Mouse (Mus musculus) liver, postnatal 0 days (tissue): ENCODE data around the gene Timp3. TPM values are rescaled to one million over a fixed set of nuclear protein-coding genes. Genes with fewer than 3 reads are reported as not detected.

ENCODE experiments used
- ATAC-seq: fragments of 200-750 bp; cut with Nextera tagmentation; 2 replicates; pipeline ENCODE4 v1.8.0; 2017; ENCODE audit warnings: mild to moderate bottlenecking, moderate library complexity
- DNase-seq: peaks from one replicate; pipeline ENCODE4 v3.0.0-alpha.2; 2016
- H3K27ac ChIP-seq: fragments of 300-500 bp; sonication (generic); 2 replicates; pipeline ENCODE4 v1.5.1; 2014; ENCODE audit warnings: antibody characterized with exemption, moderate library complexity, mild to moderate bottlenecking, low read depth
- H3K27me3 ChIP-seq: fragments of 300-500 bp; sonication (generic); 2 replicates; pipeline ENCODE4 v1.6.1; 2014; ENCODE audit warnings: low read length, control low read depth, mixed read lengths; ENCODE audit not compliant: insufficient read depth
- H3K36me3 ChIP-seq: fragments of 300-500 bp; sonication (generic); replicated peaks from 2 replicates; pipeline ENCODE4 v1.6.1; 2014; ENCODE audit warnings: mild to moderate bottlenecking, control low read depth, low read length, moderate library complexity, mixed read lengths; ENCODE audit not compliant: insufficient read depth
- H3K4me1 ChIP-seq: fragments of 300-500 bp; sonication (generic); 2 replicates; pipeline ENCODE4 v1.6.1; 2014; ENCODE audit warnings: antibody characterized with exemption, mild to moderate bottlenecking, control low read depth; ENCODE audit not compliant: insufficient read depth
- H3K4me2 ChIP-seq: fragments of 300-500 bp; sonication (generic); 2 replicates; pipeline ENCODE4 v1.6.1; 2014; ENCODE audit warnings: low read depth, mild to moderate bottlenecking, low read length, moderate library complexity, mixed read lengths
- H3K4me3 ChIP-seq: fragments of 300-500 bp; sonication (generic); 2 replicates; pipeline ENCODE4 v1.5.1; 2014; ENCODE audit warnings: low read depth, low read length
- H3K9ac ChIP-seq: fragments of 300-500 bp; sonication (generic); replicated peaks from 2 replicates; pipeline ENCODE4 v1.6.1; 2014; ENCODE audit warnings: mild to moderate bottlenecking, moderate library complexity
- H3K9me3 ChIP-seq: fragments of 300-500 bp; sonication (generic); 2 replicates; pipeline ENCODE4 v1.6.1; 2016; ENCODE audit warnings: mild to moderate bottlenecking, control low read depth, low read length, mixed read lengths
- CTCF ChIP-seq: sonication (generic); IDR thresholded peaks from 2 replicates; pipeline ENCODE4 v1.5.1; 2016; ENCODE audit warnings: antibody characterized with exemption, low read depth
- EP300 ChIP-seq: IDR thresholded peaks from 2 replicates; pipeline ENCODE4 v1.6.1; 2016; ENCODE audit warnings: antibody characterized with exemption, low read depth, mild to moderate bottlenecking
- WGBS: fragments of 180-500 bp; shearing (Covaris S2); extraction: QIAGEN DNeasy Blood & Tissue Kit; methylation state at CpG from one replicate; pipeline ENCODE4 v1.1.7; 2014; ENCODE audit not compliant: insufficient replicate concordance; 5-methylcytosine and 5-hydroxymethylcytosine counted together
- polyA plus RNA-seq: library from polyadenylated mRNA; unstranded; fragments of >200 nt; fragmentation: Nextera tagmentation; extraction: Ambion mirVana; gene quantifications from 2 replicates; pipeline ENCODE4 v1.2.1, GENCODE M21; 2015

Timp3 gene
- polyA plus RNA-seq, 1 experiment from 2014 or later, result 7.9 TPM

- WGBS, result 75% methylated on average over 9 of the region's 9 CpGs
- no peak overlapping the region for H3K27ac ChIP-seq
- H3K4me3 ChIP-seq, result no peak overlapping the region
- H3K4me2 ChIP-seq, result no peak overlapping the region
- H3K9ac ChIP-seq, result no peak overlapping the region
- no peak for DNase-seq
- no peaks in the 10 kb centered on the region for H3K36me3 ChIP-seq
- no peaks in the 10 kb centered on the region for H3K27me3 ChIP-seq
- H3K9me3 ChIP-seq, result no peaks in the 10 kb centered on the region
- no peak for ATAC-seq
- no peak for TF ChIP-seq EP300
- TF ChIP-seq CTCF, result no peak
- no peaks in the 10 kb centered on the region for H3K4me1 ChIP-seq
These were observed 35.6 kb upstream of the Timp3 start for GRCm38 (mm10) chr10:86264618-86265017.

DNA sequence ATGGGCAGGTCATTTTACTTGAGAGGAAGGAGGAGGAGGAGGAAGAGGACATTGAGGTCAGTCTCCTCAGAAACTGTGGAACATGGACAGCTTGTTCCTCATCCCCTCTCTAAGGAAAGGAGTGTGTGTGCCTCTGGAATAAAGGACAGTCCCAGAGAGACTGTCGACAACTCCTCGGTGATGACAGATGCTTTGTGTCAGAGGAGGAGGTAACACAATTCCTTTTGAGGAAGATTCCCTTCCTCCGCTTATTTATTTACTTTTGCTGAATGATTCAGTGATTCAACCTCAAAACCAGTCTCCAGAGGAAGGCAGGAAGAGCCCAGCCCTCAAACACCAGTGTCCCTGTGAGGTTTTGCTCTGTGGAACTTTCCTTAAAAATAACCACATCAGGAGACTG, 29.9 kb upstream of the Timp3 start:
- Histone ChIP-seq H3K4me3 (no peak overlapping the region), H3K4me1 (no peaks in the 10 kb centered on the region), H3K27me3 (no peaks in the 10 kb centered on the region), H3K27ac (no peak overlapping the region), H3K9me3 (no peaks in the 10 kb centered on the region), H3K36me3 (no peaks in the 10 kb centered on the region), H3K4me2 (no peak overlapping the region), H3K9ac (no peak overlapping the region)
- no peak for TF ChIP-seq CTCF
- TF ChIP-seq EP300, result no peak
- ATAC-seq, result no peak
- no peak for DNase-seq
- 53% methylated on average over 3 of the region's 3 CpGs for WGBS

GRCm38 (mm10) chr10:86272826-86273225, 27.3 kb upstream of the Timp3 start:
- no peak for TF ChIP-seq EP300
- TF ChIP-seq CTCF, result no peak

GRCm38 (mm10) chr10:86273410-86274191, 26.6 kb upstream of the Timp3 start:
- peak; percentile 20 for DNase-seq
- peak; percentile 69; the same call in 1 of the 2 replicates for TF ChIP-seq EP300
- TF ChIP-seq CTCF, result no peak
- H3K4me2 ChIP-seq, result no peak overlapping the region
- no peaks in the 10 kb centered on the region for H3K36me3 ChIP-seq
- H3K4me3 ChIP-seq, result no peak overlapping the region
- ATAC-seq, result peak; percentile 66
- H3K9me3 ChIP-seq, result no peaks in the 10 kb centered on the region
- H3K4me1 ChIP-seq, result no peaks in the 10 kb centered on the region
- 33% methylated on average over 19 of the region's 19 CpGs for WGBS
- H3K9ac ChIP-seq, result no peak overlapping the region
- no peaks in the 10 kb centered on the region for H3K27me3 ChIP-seq
- peak overlapping the region; percentile 40; the same call in 1 of the 2 replicates for H3K27ac ChIP-seq

More at GRCm38 (mm10) chr10:86272826-86273225, 27.3 kb upstream of the Timp3 start:
- no peak for DNase-seq
- Histone ChIP-seq H3K4me2 (no peak overlapping the region), H3K27me3 (no peaks in the 10 kb centered on the region), H3K36me3 (no peaks in the 10 kb centered on the region), H3K9me3 (no peaks in the 10 kb centered on the region), H3K4me3 (no peak overlapping the region), H3K27ac (no peak overlapping the region), H3K9ac (no peak overlapping the region), H3K4me1 (no peaks in the 10 kb centered on the region)
- ATAC-seq, result no peak
- 82% methylated on average over 3 of the region's 3 CpGs for WGBS

- no peak overlapping the region for H3K4me3 ChIP-seq
- no peaks in the 10 kb centered on the region for H3K4me1 ChIP-seq
- DNase-seq (no peak), ATAC-seq (no peak)
- H3K4me2 ChIP-seq, result no peak overlapping the region
- H3K9ac ChIP-seq, result no peak overlapping the region
- no peak overlapping the region for H3K27ac ChIP-seq
- no peaks in the 10 kb centered on the region for H3K36me3 ChIP-seq
- no peaks in the 10 kb centered on the region for H3K9me3 ChIP-seq
- no peaks in the 10 kb centered on the region for H3K27me3 ChIP-seq
- WGBS, result 77% methylated on average over 5 of the region's 5 CpGs
- TF ChIP-seq EP300 (no peak), CTCF (no peak)
These were observed 24.6 kb upstream of the Timp3 start for GRCm38 (mm10) chr10:86275585-86275984.

DNA sequence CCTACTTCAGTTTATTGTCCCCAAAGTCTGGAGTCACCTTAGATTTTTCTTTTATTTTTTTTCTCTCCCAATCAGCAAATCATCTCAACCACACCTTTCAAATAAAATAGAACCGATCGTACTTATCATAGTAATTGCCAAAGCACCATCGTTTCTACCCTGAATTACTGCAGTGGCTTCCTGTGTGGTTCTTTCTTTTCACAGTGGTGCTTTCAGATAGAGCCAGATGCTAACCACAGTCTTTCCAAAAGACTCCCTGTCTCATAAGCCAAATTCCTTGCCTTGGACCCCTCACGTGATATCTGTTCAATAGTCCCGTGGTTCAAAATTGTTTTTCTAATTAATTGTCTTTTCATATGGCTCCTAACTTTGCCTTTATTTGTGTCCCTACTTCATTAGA, 22.8 kb upstream of the Timp3 start:
- 38% methylated on average over 5 of the region's 5 CpGs for WGBS
- H3K9ac ChIP-seq, result no peak overlapping the region
- H3K36me3 ChIP-seq, result no peaks in the 10 kb centered on the region
- TF ChIP-seq CTCF, result no peak
- no peak for TF ChIP-seq EP300
- H3K4me3 ChIP-seq, result no peak overlapping the region
- H3K4me1 ChIP-seq, result no peaks in the 10 kb centered on the region
- H3K27ac ChIP-seq, result no peak overlapping the region
- no peak for ATAC-seq
- H3K4me2 ChIP-seq, result no peak overlapping the region
- no peak for DNase-seq
- no peaks in the 10 kb centered on the region for H3K27me3 ChIP-seq
- no peaks in the 10 kb centered on the region for H3K9me3 ChIP-seq
